10 mouse cellular contexts compared by ENCODE assay signal in genomic region chr11:93097431-93097851, GRCm38 (mm10). TPM values are rescaled to one million over a fixed set of nuclear protein-coding genes. Genes with fewer than 3 reads are reported as not detected.
DNase-seq lines count a peak whose midpoint lies in the region; ATAC-seq and TF ChIP-seq lines count a peak whose summit lies in the region.
"Had no signal": no experiment of that assay in that cellular context is flagged by ENCODE, and none has a peak within 500 bp of the region (broad histone marks: within the 10 kb centered on the region; RNA-seq: fewer than 3 reads in every experiment).

No protein-coding gene starts in this region.

- H3K4me3 ChIP-seq in embryonic facial prominence, embryonic 14.5 days (ENCODE audit: low read depth, low read length), result peak overlapping the region; percentile 47; the same call in 1 of the 2 replicates
- peak overlapping the region; percentile 57 for H3K4me3 ChIP-seq in hindbrain, embryonic 16.5 days (ENCODE audit: low read length)
- peak overlapping the region; percentile 54; the same call in 1 of the 2 replicates for H3K4me3 ChIP-seq in neural tube, embryonic 11.5 days (ENCODE audit: low read depth, low read length)

- no peak for TF ChIP-seq CTCF in brain, embryonic 14.5 days (IDR thresholded peaks at IDR 0.05; ENCODE audit: borderline replicate concordance, extremely low read depth, insufficient read depth, insufficient read length)

- H3K36me3 ChIP-seq in embryonic facial prominence, embryonic 14.5 days (ENCODE audit: control insufficient read depth, insufficient read depth, low read length), result no peaks in the 10 kb centered on the region
- H3K36me3 ChIP-seq in hindbrain, embryonic 16.5 days (ENCODE audit: control insufficient read depth, insufficient read depth, low read length), result no peaks in the 10 kb centered on the region
- no peaks in the 10 kb centered on the region for H3K36me3 ChIP-seq in neural tube, embryonic 11.5 days (ENCODE audit: control insufficient read depth, insufficient read depth, low read length)

- no peak overlapping the region for H3K27ac ChIP-seq in embryonic facial prominence, embryonic 14.5 days (replicated peaks; ENCODE audit: low read depth, low read length)
- H3K27ac ChIP-seq in hindbrain, embryonic 16.5 days (ENCODE audit: low read depth, low read length), result peak overlapping the region; percentile 72
- no peak overlapping the region for H3K27ac ChIP-seq in neural tube, embryonic 11.5 days (ENCODE audit: low read depth, low read length)

- peaks cover 58% of the 10 kb centered on the region for H3K27me3 ChIP-seq in embryonic facial prominence, embryonic 14.5 days (replicated peaks; ENCODE audit: control insufficient read depth, insufficient read depth, low read length)
- H3K27me3 ChIP-seq in hindbrain, embryonic 16.5 days (replicated peaks; ENCODE audit: control insufficient read depth, insufficient read depth, low read length), result peaks cover 4% of the 10 kb centered on the region; the same call in 1 of the 2 replicates
- peaks cover 34% of the 10 kb centered on the region for H3K27me3 ChIP-seq in neural tube, embryonic 11.5 days (ENCODE audit: control insufficient read depth, insufficient read depth, low read length)

- no peak for ATAC-seq in embryonic facial prominence, embryonic 14.5 days (ENCODE audit: low read depth)
- ATAC-seq in hindbrain, embryonic 16.5 days, result no peak
- ATAC-seq in neural tube, embryonic 11.5 days (ENCODE audit: insufficient read depth, low FRiP score, low TSS enrichment), result no peak

- peak; percentile 65 for DNase-seq in brain, embryonic 14.5 days (ENCODE audit: low read depth)
- DNase-seq in embryonic facial prominence, embryonic 14.5 days (ENCODE audit: low spot score), result no peak
- peak; percentile 24 for DNase-seq in neural tube, embryonic 11.5 days (ENCODE audit: low spot score)
- DNase-seq in lung, postnatal 14 days, result no peak
- no peak for DNase-seq in heart, adult 11 months
- DNase-seq in embryo, embryonic 11 days, result no peak
- DNase-seq in thymus, adult 18-20 months, result no peak

- TF ChIP-seq POLR2A in brain, embryonic 14.5 days (IDR thresholded peaks at IDR 0.05; ENCODE audit: borderline replicate concordance, extremely low read depth, insufficient read depth, insufficient read length, poor library complexity, severe bottlenecking), result no peak

- no peak overlapping the region for H3K9ac ChIP-seq in embryonic facial prominence, embryonic 14.5 days (ENCODE audit: low read depth, low read length)
- H3K9ac ChIP-seq in hindbrain, embryonic 16.5 days (ENCODE audit: low read depth, low read length), result peak overlapping the region; percentile 70
- no peak overlapping the region for H3K9ac ChIP-seq in neural tube, embryonic 11.5 days (ENCODE audit: low read length)
- H3K9ac ChIP-seq: lung, embryonic 14.5 days had no signal

- peak overlapping the region; percentile 85 for H3K4me2 ChIP-seq in embryonic facial prominence, embryonic 14.5 days (ENCODE audit: low read depth, low read length)
- H3K4me2 ChIP-seq in hindbrain, embryonic 16.5 days (ENCODE audit: low read length), result peak overlapping the region; percentile 78
- peak overlapping the region; percentile 91 for H3K4me2 ChIP-seq in neural tube, embryonic 11.5 days (ENCODE audit: low read depth)

- H3K9me3 ChIP-seq in embryonic facial prominence, embryonic 14.5 days (ENCODE audit: control insufficient read depth, low read length), result no peaks in the 10 kb centered on the region
- H3K9me3 ChIP-seq in hindbrain, embryonic 16.5 days (ENCODE audit: control insufficient read depth, low read length), result no peaks in the 10 kb centered on the region
- no peaks in the 10 kb centered on the region for H3K9me3 ChIP-seq in neural tube, embryonic 11.5 days (ENCODE audit: control insufficient read depth, low read length)

- 2% methylated on average over 14 of the region's 14 CpGs for WGBS in embryonic facial prominence, embryonic 14.5 days
- WGBS in hindbrain, embryonic 16.5 days, result under 1% methylated on average over 14 of the region's 14 CpGs
- WGBS in neural tube, embryonic 11.5 days, result 4% methylated on average over 14 of the region's 14 CpGs

- H3K4me1 ChIP-seq in embryonic facial prominence, embryonic 14.5 days (ENCODE audit: control insufficient read depth, insufficient read depth, low read length), result peaks cover 12% of the 10 kb centered on the region; the same call in 1 of the 2 replicates
- peaks cover 2% of the 10 kb centered on the region; the same call in 1 of the 2 replicates for H3K4me1 ChIP-seq in hindbrain, embryonic 16.5 days (ENCODE audit: control insufficient read depth, insufficient read depth, low read depth, low read length)
- peaks cover 6% of the 10 kb centered on the region; the same call in 1 of the 2 replicates for H3K4me1 ChIP-seq in neural tube, embryonic 11.5 days (ENCODE audit: control insufficient read depth, insufficient read depth, low read length)

RNA-seq across cellular contexts. Expression of gene Car10, which starts 0.4 kb away (rescaled TPM):
- polyA plus RNA-seq in brain, embryonic 14.5 days (2012; rRNA removed), result 11.7 and 28.5 TPM in 2 replicates
- 2.0 and 2.5 TPM in 2 replicates for polyA plus RNA-seq in embryonic facial prominence, embryonic 14.5 days (2014; fragmentation: Nextera tagmentation; extraction: Ambion mirVana)
- polyA plus RNA-seq in hindbrain, embryonic 16.5 days (2015; fragmentation: Nextera tagmentation; extraction: Ambion mirVana), result 59.7 and 60.5 TPM in 2 replicates
- 3.0 and 3.6 TPM in 2 replicates for polyA plus RNA-seq in neural tube, embryonic 11.5 days (2014; fragmentation: Nextera tagmentation; extraction: Ambion mirVana)
- polyA plus RNA-seq: heart, postnatal 0 days; lung, embryonic 14.5 days had no signal

Comparison
In these comparisons a context has a peak if more than half of its experiments do, and no peak if none do; other contexts are left out.
1. DNase-seq: peak in brain, embryonic 14.5 days (single experiment) and neural tube, embryonic 11.5 days (single experiment); none in embryonic facial prominence, embryonic 14.5 days (single experiment), lung, postnatal 14 days (single experiment), heart, adult 11 months (single experiment), embryo, embryonic 11 days (single experiment) and thymus, adult 18-20 months (0 of 2).
2. Peak in every context shown above with its lines, with median percentiles within 50 percentile points of each other: H3K4me2 ChIP-seq and H3K4me3 ChIP-seq.